Mouse (Mus musculus) olfactory bulb, adult 2 months (tissue): ENCODE data around the gene Gm45716.

Experiments used
- CTCF ChIP-seq: fragments of 200-500 bp; IDR thresholded peaks from 2 replicates; pipeline ENCODE4 v1.5.1; 2012; ENCODE audit warnings: low read depth, mild to moderate bottlenecking, low read length, moderate library complexity; ENCODE audit not compliant: insufficient read depth
- POLR2A ChIP-seq: fragments of 200-500 bp; IDR thresholded peaks from 2 replicates; pipeline ENCODE4 v1.6.1; 2012; ENCODE audit warnings: mild to moderate bottlenecking, low read depth, low read length, moderate library complexity; ENCODE audit not compliant: insufficient read depth

- TF ChIP-seq POLR2A: no peak
- TF ChIP-seq CTCF: no peak
Observed at GRCm38 (mm10) chr11:90169200-90170013, 18.1 kb upstream of the Gm45716 start.
